Mouse (Mus musculus): ENCODE measurements around the gene Celf2.

DNA sequence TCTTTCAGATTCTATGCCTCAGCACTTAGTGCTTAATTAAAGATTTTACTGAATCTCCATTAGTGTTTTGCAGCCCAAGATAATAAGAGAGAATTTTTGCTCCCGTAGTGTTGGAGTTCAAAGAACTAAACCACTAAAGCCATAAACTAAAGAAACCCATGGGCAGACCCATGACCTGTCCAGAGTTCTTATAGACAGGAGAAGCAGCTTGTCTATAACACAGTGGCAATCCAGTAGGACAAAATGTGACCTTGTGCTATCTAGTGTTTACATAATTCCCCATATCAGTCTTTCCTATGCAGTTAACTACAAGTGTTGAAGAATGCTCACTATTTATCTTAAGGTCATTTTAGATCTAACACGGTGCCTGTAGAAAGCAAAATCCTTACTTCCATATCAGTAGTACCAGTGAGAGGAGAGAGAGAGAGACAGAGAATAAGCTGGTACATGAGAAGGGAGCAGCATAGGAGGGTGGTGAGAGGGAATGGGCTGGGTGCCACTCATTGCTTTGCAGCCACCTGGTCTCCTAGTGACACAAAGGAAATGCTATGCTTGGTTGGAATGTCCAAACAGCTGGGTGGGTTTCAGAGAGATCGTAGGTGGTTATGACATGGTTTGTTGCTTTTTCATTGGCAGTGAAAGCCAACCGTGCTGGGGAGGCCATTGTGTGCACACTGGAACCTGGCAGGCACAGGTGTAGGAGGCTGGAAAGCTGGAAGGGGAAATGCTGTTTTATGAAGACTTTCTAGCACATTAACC, 162.5 kb downstream of the Celf2 start:
- TF ChIP-seq CTCF (IDR thresholded peaks at IDR 0.05; ENCODE audit: extremely low read depth, insufficient read length, insufficient replicate concordance, low read depth, low read length) (no peak), POLR2A (IDR thresholded peaks at IDR 0.05; ENCODE audit: low read depth, low read length) (no peak)
